Mouse (Mus musculus): Measurements from ENCODE around the gene Sdsl.

- TF ChIP-seq CTCF (conservative IDR thresholded peaks at IDR 0.05; ENCODE audit: insufficient read depth, insufficient read length, low read depth, low read length) (no peak), POLR2A (IDR thresholded peaks at IDR 0.05; ENCODE audit: low read depth, low read length) (no peak)
Measured at GRCm38 (mm10) chr5:120516221-120516984, 43.8 kb upstream of the Sdsl start.

Data from kidney, adult 2 months (tissue).